Mouse (Mus musculus) midbrain, embryonic 14.5 days (tissue): ENCODE measurements around the gene Tubb1. TPM values are rescaled to one million over a fixed set of nuclear protein-coding genes. Genes with fewer than 3 reads are reported as not detected.
A peak's percentile ranks its signal among the peaks of the same experiment; 100 is the strongest.

Experiments used
- ATAC-seq: fragments of 200-750 bp; cut with Nextera tagmentation; 2 replicates; pipeline ENCODE4 v1.8.0; 2017; ENCODE audit warnings: moderate number of reproducible peaks, moderate library complexity; ENCODE audit not compliant: low FRiP score, low TSS enrichment
- DNase-seq: peaks from one replicate; pipeline ENCODE4 v3.0.0-alpha.2; 2015
- H3K27ac ChIP-seq: fragments of 300-500 bp; sonication (generic); replicated peaks from 2 replicates; pipeline ENCODE4 v1.5.1; 2014; ENCODE audit warnings: mild to moderate bottlenecking, low read depth, low read length, moderate library complexity
- H3K27me3 ChIP-seq: fragments of 300-500 bp; sonication (generic); 2 replicates; pipeline ENCODE4 v1.6.1; 2014; ENCODE audit warnings: low read length, control low read depth, mixed read lengths; ENCODE audit not compliant: control insufficient read depth, insufficient read depth
- H3K36me3 ChIP-seq: fragments of 300-500 bp; sonication (generic); 2 replicates; pipeline ENCODE4 v1.6.1; 2014; ENCODE audit warnings: low read length, control low read depth; ENCODE audit not compliant: control insufficient read depth, insufficient read depth
- H3K4me1 ChIP-seq: fragments of 300-500 bp; sonication (generic); 2 replicates; pipeline ENCODE4 v1.6.1; 2014; ENCODE audit warnings: mild to moderate bottlenecking, antibody characterized with exemption, low read length, control low read depth; ENCODE audit not compliant: control insufficient read depth, insufficient read depth
- H3K4me2 ChIP-seq: fragments of 300-500 bp; sonication (generic); 2 replicates; pipeline ENCODE4 v1.6.1; 2014; ENCODE audit warnings: mild to moderate bottlenecking, low read length, moderate library complexity
- H3K4me3 ChIP-seq: fragments of 300-500 bp; sonication (generic); replicated peaks from 2 replicates; pipeline ENCODE4 v1.5.1; 2014; ENCODE audit warnings: low read depth, low read length
- H3K9ac ChIP-seq: fragments of 300-500 bp; sonication (generic); replicated peaks from 2 replicates; pipeline ENCODE4 v1.6.1; 2014; ENCODE audit warnings: mild to moderate bottlenecking, low read length, moderate library complexity
- H3K9me3 ChIP-seq: fragments of 300-500 bp; sonication (generic); 2 replicates; pipeline ENCODE4 v1.6.1; 2016; ENCODE audit warnings: low read length, control low read depth, mixed read lengths; ENCODE audit not compliant: control insufficient read depth
- WGBS: fragments of 180-500 bp; shearing (Covaris S2); extraction: QIAGEN DNeasy Blood & Tissue Kit; methylation state at CpG from one replicate; pipeline ENCODE4 v1.1.7; 2014; 5-methylcytosine and 5-hydroxymethylcytosine counted together
- polyA plus RNA-seq: library from polyadenylated mRNA; unstranded; fragments of >200 nt; fragmentation: Nextera tagmentation; extraction: Ambion mirVana; gene quantifications from 2 replicates; pipeline ENCODE4 v1.2.1, GENCODE M21; 2014

The Tubb1 gene
- polyA plus RNA-seq, 1 experiment from 2014 or later: 0.45 TPM

- ATAC-seq: no peak
- no peak overlapping the region for H3K27ac ChIP-seq
- H3K36me3 ChIP-seq: no peaks in the 10 kb centered on the region
- 39% methylated on average over 5 of the region's 5 CpGs for WGBS
- no peak for DNase-seq
- H3K4me3 ChIP-seq: no peak overlapping the region
- H3K27me3 ChIP-seq: no peaks in the 10 kb centered on the region
- peaks cover 18% of the 10 kb centered on the region for H3K4me1 ChIP-seq
- H3K9ac ChIP-seq: no peak overlapping the region
- peak overlapping the region; percentile 77 for H3K4me2 ChIP-seq
- no peaks in the 10 kb centered on the region for H3K9me3 ChIP-seq
These were observed 11.1 kb upstream of the Tubb1 start for GRCm38 (mm10) chr2:174439450-174439838.

GRCm38 (mm10) chr2:174439961-174440360 lies 10.5 kb upstream of the Tubb1 start:
- Histone ChIP-seq H3K36me3 (no peaks in the 10 kb centered on the region), H3K9me3 (no peaks in the 10 kb centered on the region), H3K4me2 (no peak overlapping the region), H3K27ac (no peak overlapping the region), H3K9ac (no peak overlapping the region), H3K4me1 (peaks cover 18% of the 10 kb centered on the region), H3K4me3 (no peak overlapping the region), H3K27me3 (no peaks in the 10 kb centered on the region)
- no peak for DNase-seq
- 84% methylated on average over 9 of the region's 9 CpGs for WGBS
- ATAC-seq: no peak

GRCm38 (mm10) chr2:174441898-174442297 lies 8.6 kb upstream of the Tubb1 start:
- no peaks in the 10 kb centered on the region for H3K9me3 ChIP-seq
- no peak overlapping the region for H3K27ac ChIP-seq
- ATAC-seq (no peak), DNase-seq (no peak)
- H3K4me1 ChIP-seq: peaks cover 18% of the 10 kb centered on the region
- H3K27me3 ChIP-seq: no peaks in the 10 kb centered on the region
- no peaks in the 10 kb centered on the region for H3K36me3 ChIP-seq
- no peak overlapping the region for H3K4me2 ChIP-seq
- 89% methylated on average over 4 of the region's 4 CpGs for WGBS
- no peak overlapping the region for H3K4me3 ChIP-seq
- H3K9ac ChIP-seq: no peak overlapping the region

- no peaks in the 10 kb centered on the region for H3K36me3 ChIP-seq
These were observed 8.0 kb upstream of the Tubb1 start for GRCm38 (mm10) chr2:174442460-174442859.

GRCm38 (mm10) chr2:174443046-174443445 lies 7.4 kb upstream of the Tubb1 start:
- WGBS: 58% methylated on average over 2 of the region's 2 CpGs
- H3K9me3 ChIP-seq: no peaks in the 10 kb centered on the region
- H3K4me3 ChIP-seq: no peak overlapping the region
- no peaks in the 10 kb centered on the region for H3K27me3 ChIP-seq
- no peak overlapping the region for H3K4me2 ChIP-seq
- H3K36me3 ChIP-seq: no peaks in the 10 kb centered on the region
- ATAC-seq: no peak
- H3K27ac ChIP-seq: no peak overlapping the region
- no peak for DNase-seq
- no peak overlapping the region for H3K9ac ChIP-seq
- peaks cover 14% of the 10 kb centered on the region for H3K4me1 ChIP-seq

More at GRCm38 (mm10) chr2:174442460-174442859, 8.0 kb upstream of the Tubb1 start:
- Histone ChIP-seq H3K9me3 (no peaks in the 10 kb centered on the region), H3K27ac (no peak overlapping the region), H3K4me2 (no peak overlapping the region), H3K27me3 (no peaks in the 10 kb centered on the region), H3K4me1 (peaks cover 18% of the 10 kb centered on the region), H3K4me3 (no peak overlapping the region), H3K9ac (no peak overlapping the region)
- DNase-seq (no peak), ATAC-seq (no peak)
- 90% methylated on average over 9 of the region's 9 CpGs for WGBS

GRCm38 (mm10) chr2:174444359-174444758 lies 6.1 kb upstream of the Tubb1 start:
- H3K27ac ChIP-seq: no peak overlapping the region
- H3K36me3 ChIP-seq: no peaks in the 10 kb centered on the region
- no peak for DNase-seq
- WGBS: 88% methylated on average over 7 of the region's 7 CpGs
- H3K27me3 ChIP-seq: no peaks in the 10 kb centered on the region
- peaks cover 2% of the 10 kb centered on the region for H3K4me1 ChIP-seq
- no peak for ATAC-seq
- no peak overlapping the region for H3K9ac ChIP-seq
- H3K4me3 ChIP-seq: no peak overlapping the region
- H3K9me3 ChIP-seq: no peaks in the 10 kb centered on the region
- H3K4me2 ChIP-seq: no peak overlapping the region

GRCm38 (mm10) chr2:174445018-174445417 lies 5.5 kb upstream of the Tubb1 start:
- no peak for DNase-seq
- no peaks in the 10 kb centered on the region for H3K4me1 ChIP-seq
- H3K27me3 ChIP-seq: no peaks in the 10 kb centered on the region
- no peaks in the 10 kb centered on the region for H3K36me3 ChIP-seq
- ATAC-seq: no peak
- H3K9me3 ChIP-seq: no peaks in the 10 kb centered on the region
- 81% methylated on average over 6 of the region's 6 CpGs for WGBS
- H3K9ac ChIP-seq: no peak overlapping the region
- no peak overlapping the region for H3K27ac ChIP-seq
- no peak overlapping the region for H3K4me3 ChIP-seq
- H3K4me2 ChIP-seq: no peak overlapping the region

- Histone ChIP-seq H3K4me2 (no peak overlapping the region), H3K4me3 (no peak overlapping the region), H3K36me3 (no peaks in the 10 kb centered on the region), H3K4me1 (no peaks in the 10 kb centered on the region), H3K27ac (no peak overlapping the region), H3K9ac (no peak overlapping the region), H3K9me3 (no peaks in the 10 kb centered on the region), H3K27me3 (no peaks in the 10 kb centered on the region)
- 51% methylated on average over 7 of the region's 7 CpGs for WGBS
- ATAC-seq (no peak), DNase-seq (no peak)
These were observed 4.0 kb upstream of the Tubb1 start for GRCm38 (mm10) chr2:174446492-174446891.

- Histone ChIP-seq H3K4me3 (no peak overlapping the region), H3K27me3 (no peaks in the 10 kb centered on the region), H3K9me3 (no peaks in the 10 kb centered on the region), H3K9ac (no peak overlapping the region), H3K27ac (no peak overlapping the region), H3K36me3 (no peaks in the 10 kb centered on the region), H3K4me1 (no peaks in the 10 kb centered on the region), H3K4me2 (no peak overlapping the region)
- DNase-seq: no peak
- 51% methylated on average over 8 of the region's 8 CpGs for WGBS
- ATAC-seq: no peak
These were observed 3.6 kb upstream of the Tubb1 start for GRCm38 (mm10) chr2:174446905-174447304.
